Mouse (Mus musculus) myocyte (in vitro differentiated cells): ENCODE results near the gene Mt4.

Experiments
- CEBPB ChIP-seq: IDR thresholded peaks from 2 replicates; pipeline ENCODE4 v1.6.1; 2011; ENCODE audit warnings: mild to moderate bottlenecking, moderate library complexity; ENCODE audit not compliant: poor library complexity, insufficient read depth, severe bottlenecking
- POLR2A ChIP-seq: IDR thresholded peaks from one replicate; pipeline ENCODE4 v1.6.1; 2011; ENCODE audit warnings: low read depth, mild to moderate bottlenecking, control low read depth, moderate library complexity; ENCODE audit not compliant: insufficient read length
- REST ChIP-seq: IDR thresholded peaks from one replicate; pipeline ENCODE4 v1.6.1; 2011; ENCODE audit warnings: mild to moderate bottlenecking, control low read depth, moderate library complexity; ENCODE audit not compliant: insufficient read depth, insufficient read length
- SRF ChIP-seq: IDR thresholded peaks from one replicate; pipeline ENCODE4 v1.6.1; 2011; ENCODE audit warnings: low read depth; ENCODE audit not compliant: control insufficient read depth, insufficient read length
- TCF3 ChIP-seq: IDR thresholded peaks from one replicate; pipeline ENCODE4 v1.6.1; 2011; ENCODE audit warnings: low read depth, control low read depth; ENCODE audit not compliant: insufficient read length

DNA sequence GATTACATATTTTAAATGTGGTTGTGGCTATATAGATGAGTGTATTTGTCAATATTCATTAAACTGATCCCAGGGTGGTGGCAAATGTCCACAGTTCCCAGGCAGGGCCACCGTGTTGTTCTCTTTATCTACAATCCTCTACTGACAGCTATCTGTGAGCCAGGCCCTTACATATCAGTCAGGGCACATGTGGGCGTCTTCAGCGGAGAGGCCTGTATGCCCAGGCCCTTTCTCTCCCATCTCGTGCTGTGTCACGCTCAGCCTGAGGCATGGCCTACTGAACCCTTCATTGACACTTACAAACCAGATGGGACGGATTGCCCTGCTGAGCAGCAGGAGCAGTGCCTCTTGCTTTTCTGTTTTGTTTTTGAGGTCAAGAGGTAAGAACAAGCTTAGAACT, 27.6 kb upstream of the Mt4 start:
- TF ChIP-seq POLR2A (no peak), REST (no peak), SRF (no peak), CEBPB (no peak), TCF3 (no peak)
